Mouse (Mus musculus) kidney, adult 2 months (tissue): ENCODE results near the gene Mad2l2. TPM values are rescaled to one million over a fixed set of nuclear protein-coding genes. Genes with fewer than 3 reads are reported as not detected.

Experiments used
- DNase-seq: peaks from one replicate; pipeline ENCODE4 v3.0.0; 2021
- H3K27ac ChIP-seq: fragments of 200-500 bp; 2 replicates; pipeline ENCODE4 v1.5.1; 2012; ENCODE audit warnings: low read depth, low read length, control low read depth, inconsistent platforms; ENCODE audit not compliant: insufficient read depth
- H3K27me3 ChIP-seq: fragments of 200-500 bp; replicated peaks from 2 replicates; pipeline ENCODE4 v1.6.1; 2012; ENCODE audit warnings: mild to moderate bottlenecking, moderate library complexity, low read length, inconsistent platforms; ENCODE audit not compliant: control insufficient read depth, insufficient read depth
- H3K36me3 ChIP-seq: fragments of 200-500 bp; 2 replicates; pipeline ENCODE4 v1.6.1; 2012; ENCODE audit warnings: mild to moderate bottlenecking, moderate library complexity, low read length, inconsistent platforms; ENCODE audit not compliant: control insufficient read depth, insufficient read depth
- H3K4me1 ChIP-seq: fragments of 200-500 bp; 2 replicates; pipeline ENCODE4 v1.6.1; 2011; ENCODE audit warnings: low read length; ENCODE audit not compliant: control insufficient read depth, insufficient read depth
- H3K4me3 ChIP-seq: fragments of 200-500 bp; 2 replicates; pipeline ENCODE4 v1.5.1; 2011; ENCODE audit warnings: mild to moderate bottlenecking, low read depth, low read length, control low read depth; ENCODE audit not compliant: insufficient read depth
- CTCF ChIP-seq: fragments of 200-500 bp; conservative IDR thresholded peaks from 2 replicates; pipeline ENCODE4 v1.5.1; 2011; ENCODE audit warnings: low read depth, mild to moderate bottlenecking, control low read depth, low read length, moderate library complexity, mixed read lengths; ENCODE audit not compliant: insufficient read depth, insufficient read length
- POLR2A ChIP-seq: fragments of 200-500 bp; IDR thresholded peaks from one replicate; pipeline ENCODE4 v1.6.1; 2011; ENCODE audit warnings: low read depth, low read length, control low read depth
- WGBS: fragments of 180-500 bp; shearing (Covaris S2); methylation state at CpG from one replicate; pipeline ENCODE4 v1.1.7; 2018; 5-methylcytosine and 5-hydroxymethylcytosine counted together
- polyA plus RNA-seq: library from polyadenylated mRNA; depleted of rRNA; stranded (reverse); fragments of >200 nt; gene quantifications from 2 replicates; pipeline ENCODE4 v1.2.3, GENCODE M21; 2012

Gene Mad2l2
- polyA plus RNA-seq, 1 experiment = 22.8 TPM

- H3K36me3 ChIP-seq = no peaks in the 10 kb centered on the region
- WGBS = 90% methylated on average over 5 of the region's 5 CpGs
- TF ChIP-seq POLR2A = no peak
- TF ChIP-seq CTCF = no peak
- no peak for DNase-seq
- H3K4me1 ChIP-seq = no peaks in the 10 kb centered on the region
- no peaks in the 10 kb centered on the region for H3K27me3 ChIP-seq
- no peak overlapping the region for H3K27ac ChIP-seq
- no peak overlapping the region for H3K4me3 ChIP-seq
Observed at GRCm38 (mm10) chr4:148094161-148094560, 36.0 kb upstream of the Mad2l2 start.

- DNase-seq = no peak
- no peak overlapping the region for H3K27ac ChIP-seq
- H3K4me1 ChIP-seq = no peaks in the 10 kb centered on the region
- H3K4me3 ChIP-seq = no peak overlapping the region
- no peaks in the 10 kb centered on the region for H3K36me3 ChIP-seq
- no peak for TF ChIP-seq POLR2A
- no peaks in the 10 kb centered on the region for H3K27me3 ChIP-seq
- WGBS = 78% methylated on average over 4 of the region's 4 CpGs
Observed at GRCm38 (mm10) chr4:148095081-148095480, 35.1 kb upstream of the Mad2l2 start.

DNA sequence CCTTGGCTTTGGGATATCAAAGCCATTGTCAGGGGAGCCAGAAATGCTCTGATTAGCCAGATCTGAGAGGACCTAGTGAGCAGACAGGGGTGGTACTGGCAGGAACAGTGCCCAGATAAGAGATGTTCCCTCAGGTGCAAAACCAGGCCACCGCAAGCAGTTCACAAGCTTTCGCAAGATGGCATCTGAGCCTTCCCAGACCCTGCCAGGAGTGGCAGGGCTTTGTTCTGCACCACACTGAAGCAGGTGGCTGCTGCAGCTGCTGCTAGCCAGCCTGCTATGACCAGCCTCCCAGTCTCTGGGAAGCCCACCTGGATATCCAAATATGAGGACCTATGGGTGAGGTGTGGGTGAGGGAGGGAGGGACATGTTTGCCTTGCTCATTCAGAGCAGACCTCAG lies 32.2 kb upstream of the Mad2l2 start:
- H3K27ac ChIP-seq = no peak overlapping the region
- no peak for TF ChIP-seq POLR2A
- no peak for TF ChIP-seq CTCF
- DNase-seq = no peak
- no peaks in the 10 kb centered on the region for H3K27me3 ChIP-seq
- H3K4me3 ChIP-seq = no peak overlapping the region
- no peaks in the 10 kb centered on the region for H3K36me3 ChIP-seq
- 100% methylated on average over 2 of the region's 2 CpGs for WGBS
- no peaks in the 10 kb centered on the region for H3K4me1 ChIP-seq

GRCm38 (mm10) chr4:148098666-148099065 lies 31.5 kb upstream of the Mad2l2 start:
- WGBS = 82% methylated on average over 3 of the region's 3 CpGs

GRCm38 (mm10) chr4:148101801-148102527 lies 28.2 kb upstream of the Mad2l2 start:
- TF ChIP-seq CTCF (peak; percentile 48; the same call in 1 of the 2 replicates), POLR2A (no peak)
- H3K4me1 ChIP-seq = no peaks in the 10 kb centered on the region
- H3K4me3 ChIP-seq = peak overlapping the region; percentile 2
- no peaks in the 10 kb centered on the region for H3K27me3 ChIP-seq
- peak; percentile 60 for DNase-seq
- H3K27ac ChIP-seq = no peak overlapping the region
- 20% methylated on average over 29 of the region's 29 CpGs for WGBS
- no peaks in the 10 kb centered on the region for H3K36me3 ChIP-seq

More at GRCm38 (mm10) chr4:148098666-148099065, 31.5 kb upstream of the Mad2l2 start:
- Histone ChIP-seq H3K27me3 (no peaks in the 10 kb centered on the region), H3K27ac (no peak overlapping the region), H3K4me3 (no peak overlapping the region), H3K4me1 (no peaks in the 10 kb centered on the region), H3K36me3 (no peaks in the 10 kb centered on the region)
- TF ChIP-seq CTCF (no peak), POLR2A (no peak)
- no peak for DNase-seq

DNA sequence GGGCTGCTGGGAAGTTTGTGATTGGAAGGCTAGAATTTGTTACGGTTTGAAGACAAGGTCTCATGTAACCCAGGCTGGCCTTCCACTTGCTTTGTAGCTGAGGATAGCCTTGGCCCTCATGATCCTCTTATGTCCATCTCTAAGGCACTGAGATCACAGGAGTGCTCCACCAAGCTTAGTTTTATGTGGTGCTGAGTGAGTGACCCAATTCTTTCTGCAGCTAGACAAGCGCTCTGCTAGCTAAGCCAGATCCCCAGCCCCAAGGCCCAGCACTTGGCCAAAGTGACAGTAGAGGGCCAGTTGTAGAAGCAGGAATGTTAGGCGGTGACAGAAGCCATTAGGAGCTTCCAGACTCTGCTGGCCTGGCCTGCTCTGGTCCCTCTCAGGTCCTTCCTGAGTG lies 26.0 kb upstream of the Mad2l2 start:
- H3K36me3 ChIP-seq = no peaks in the 10 kb centered on the region
- TF ChIP-seq POLR2A (no peak), CTCF (no peak)
- no peak overlapping the region for H3K4me3 ChIP-seq
- no peak for DNase-seq
- WGBS = 93% methylated on average over 3 of the region's 3 CpGs
- H3K27me3 ChIP-seq = no peaks in the 10 kb centered on the region
- H3K4me1 ChIP-seq = no peaks in the 10 kb centered on the region
- H3K27ac ChIP-seq = no peak overlapping the region

- Histone ChIP-seq H3K27me3 (no peaks in the 10 kb centered on the region), H3K27ac (no peak overlapping the region), H3K36me3 (no peaks in the 10 kb centered on the region), H3K4me3 (no peak overlapping the region), H3K4me1 (no peaks in the 10 kb centered on the region)
- TF ChIP-seq CTCF = no peak
- TF ChIP-seq POLR2A = no peak
- 13% methylated on average over 22 of the region's 22 CpGs for WGBS
- DNase-seq = peak; percentile 24
Observed at GRCm38 (mm10) chr4:148107621-148108291, 22.4 kb upstream of the Mad2l2 start.
